Mouse (Mus musculus) adrenal gland, postnatal 14 days (tissue): ENCODE data around the gene Cel. TPM values are rescaled to one million over a fixed set of nuclear protein-coding genes. Genes with fewer than 3 reads are reported as not detected.

Experiments
- DNase-seq: peaks from one replicate; pipeline ENCODE4 v3.0.0; 2021; ENCODE audit warnings: mixed read lengths
- long read RNA-seq, 2 experiments: library from polyadenylated mRNA; stranded (forward); transcript quantifications; one replicate each; pipeline ENCODE4 v2.0.0; 2021
- total RNA-seq: library from RNA; stranded (reverse); gene quantifications from 2 replicates; pipeline ENCODE4 v1.2.3, GENCODE M21; 2021

The Cel gene
- total RNA-seq, result 0.15 TPM in 1 of 2 replicates, not detected in the other
- long read RNA-seq, experiment 1, result 0 reads
- long read RNA-seq, experiment 2, result 0 reads

DNA sequence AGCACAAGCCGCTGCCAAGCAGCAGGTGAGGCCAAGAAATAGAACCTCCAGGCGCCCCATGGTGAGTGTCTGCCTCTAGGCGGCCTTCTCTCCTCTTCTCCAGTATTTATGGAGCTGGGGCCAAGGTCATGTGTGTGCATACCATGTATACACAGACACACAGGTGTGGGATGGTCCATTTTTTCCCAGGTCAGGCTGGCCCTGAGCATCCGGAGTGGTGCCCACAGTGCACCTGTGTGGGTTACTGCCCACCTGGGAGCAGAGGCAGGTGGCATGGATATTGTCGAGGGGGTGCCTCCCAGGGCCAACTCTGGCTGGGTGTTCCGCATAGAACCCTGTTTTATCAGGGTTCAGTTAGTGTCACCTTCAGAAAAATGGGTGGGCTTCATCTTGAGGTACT lies at the start of gene Cel:
Gene Cel, minus strand, starts transcription at position 101 of the 400 bp plus-strand sequence.
- DNase-seq, result no peak

- DNase-seq, result no peak
These were observed 49.3 kb upstream of the Cel start for GRCm38 (mm10) chr2:28612436-28613063.

DNA sequence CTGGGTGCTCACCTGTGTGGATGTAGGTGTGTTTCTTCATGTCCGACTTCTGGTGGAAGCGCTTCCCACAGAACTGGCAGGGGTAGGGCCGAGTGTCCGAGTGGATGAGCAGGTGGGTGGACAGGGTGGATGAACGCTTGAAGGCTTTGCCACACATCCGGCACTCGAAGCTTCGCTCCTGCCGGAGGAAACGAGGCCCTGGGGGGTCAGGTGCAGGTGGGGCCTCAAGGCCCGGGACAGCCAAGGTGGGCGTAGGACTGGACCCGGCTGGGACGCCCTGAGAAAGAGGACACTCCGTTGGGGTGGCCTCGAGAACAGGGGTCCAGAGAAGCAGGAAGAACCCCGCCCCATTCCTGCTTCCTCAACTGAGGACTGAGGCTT lies 48.2 kb upstream of the Cel start:
- DNase-seq, result no peak

- no peak for DNase-seq
These were observed 47.7 kb upstream of the Cel start for GRCm38 (mm10) chr2:28610716-28611406.

GRCm38 (mm10) chr2:28609851-28610250 lies 46.6 kb upstream of the Cel start:
- DNase-seq, result no peak

DNA sequence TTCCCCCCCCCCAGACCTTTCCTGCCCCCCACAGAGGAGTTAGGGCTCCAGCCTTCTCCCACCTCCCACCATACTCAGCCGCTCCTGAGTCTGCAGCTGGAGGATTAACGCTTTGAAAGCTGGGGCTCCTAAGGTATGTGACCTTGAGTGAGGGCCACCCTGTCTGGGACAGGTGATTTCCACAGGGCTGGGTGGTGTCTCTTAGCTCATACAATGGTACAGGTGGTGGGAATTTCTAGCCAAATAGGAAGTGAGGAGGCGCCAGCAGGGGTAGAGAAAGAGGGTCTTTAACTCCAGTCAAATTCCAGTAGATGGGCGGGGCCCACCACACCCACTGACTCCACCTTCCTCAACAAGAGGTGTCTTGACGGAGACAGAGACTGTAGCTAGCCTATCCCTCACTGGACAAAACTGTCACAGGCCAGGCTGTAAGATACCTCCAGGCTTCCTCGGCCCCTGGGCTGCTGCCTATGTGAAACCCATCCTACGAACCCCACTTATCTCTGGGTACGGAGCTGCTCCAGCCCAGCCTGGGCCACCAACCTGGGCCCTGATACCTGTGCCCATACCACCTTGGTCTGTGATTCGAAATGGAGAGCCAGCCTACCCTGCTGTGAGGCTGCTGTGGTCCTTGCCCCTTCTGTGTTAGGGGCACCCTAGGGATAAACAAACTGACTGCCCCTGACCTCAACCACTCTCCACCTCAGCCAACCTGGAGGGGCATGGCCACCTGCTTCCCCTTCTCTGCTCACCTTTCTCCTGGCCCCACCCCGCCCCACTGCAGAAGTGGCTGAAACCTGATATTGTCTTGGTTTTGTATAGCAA lies 44.4 kb upstream of the Cel start:
- no peak for DNase-seq

DNA sequence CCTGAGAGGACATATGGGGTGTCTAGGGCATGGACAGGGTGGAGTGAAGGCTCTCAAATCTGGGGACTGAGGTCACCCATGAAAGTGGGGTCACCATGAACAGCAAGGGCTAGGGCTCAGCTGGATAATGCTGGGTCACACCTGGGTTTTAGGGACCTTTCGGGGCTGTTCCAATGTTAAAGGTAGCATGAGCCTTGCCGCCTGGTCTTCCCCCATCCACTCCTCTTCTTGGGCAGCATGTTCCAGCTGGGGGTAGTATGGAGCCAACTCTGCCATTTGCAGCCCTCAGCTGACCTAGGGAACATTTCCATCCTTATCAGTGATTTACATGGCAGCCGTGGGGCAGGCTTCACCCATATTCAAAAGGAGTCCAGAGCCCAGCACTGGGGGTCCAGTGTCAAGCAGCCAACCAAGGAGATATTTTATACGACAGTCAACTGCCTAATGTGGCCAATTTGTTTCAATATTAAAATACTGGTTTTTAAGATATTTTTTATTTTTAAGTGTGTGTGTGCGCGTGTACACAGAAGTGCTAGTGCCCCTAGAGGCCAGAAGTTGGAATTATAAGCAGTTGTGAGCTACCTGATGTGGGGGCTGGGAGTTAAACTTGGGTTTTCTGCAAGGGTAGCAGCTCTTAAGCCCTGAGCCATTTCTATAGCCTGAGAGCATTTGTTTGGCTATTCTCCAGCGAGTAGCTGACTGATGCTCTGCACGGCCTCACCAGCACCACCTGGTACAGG lies 43.6 kb upstream of the Cel start:
- DNase-seq, result no peak

DNA sequence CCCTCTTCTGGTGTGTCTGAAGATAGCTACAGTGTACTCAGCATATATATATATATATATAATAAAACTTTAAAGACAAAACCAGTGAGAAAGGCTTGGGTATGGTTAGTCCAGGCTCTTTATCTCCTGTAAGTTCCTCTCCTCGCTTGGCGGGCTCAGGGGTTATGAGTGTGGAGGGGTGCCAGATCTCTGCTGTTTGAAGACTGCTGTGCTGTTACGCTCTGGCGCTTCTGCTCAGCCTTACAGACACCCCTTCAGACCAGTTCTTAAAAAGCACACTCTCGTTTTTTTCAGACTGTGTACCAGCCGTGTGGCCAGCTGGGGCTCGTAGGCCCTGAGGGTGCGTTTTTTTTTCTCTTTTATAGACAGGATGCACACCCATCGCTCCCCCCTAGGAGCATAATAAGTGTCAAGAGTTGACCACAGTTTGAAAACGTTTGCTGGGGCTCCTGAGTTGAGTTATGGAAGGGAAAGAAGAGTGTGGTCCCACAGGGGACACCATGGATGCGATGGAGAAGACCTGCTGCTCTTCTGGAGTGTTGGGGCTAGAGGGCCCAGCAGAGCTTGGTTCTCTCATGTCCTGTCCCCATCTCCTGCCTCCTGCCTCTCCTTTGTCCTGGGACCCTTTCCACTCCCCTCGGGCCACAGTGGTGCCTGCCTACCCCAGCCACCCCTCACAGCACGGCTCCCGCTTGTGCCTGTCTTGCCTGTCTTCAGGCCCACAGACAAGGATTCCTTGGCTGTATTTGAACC lies 42.8 kb upstream of the Cel start:
- no peak for DNase-seq

DNA sequence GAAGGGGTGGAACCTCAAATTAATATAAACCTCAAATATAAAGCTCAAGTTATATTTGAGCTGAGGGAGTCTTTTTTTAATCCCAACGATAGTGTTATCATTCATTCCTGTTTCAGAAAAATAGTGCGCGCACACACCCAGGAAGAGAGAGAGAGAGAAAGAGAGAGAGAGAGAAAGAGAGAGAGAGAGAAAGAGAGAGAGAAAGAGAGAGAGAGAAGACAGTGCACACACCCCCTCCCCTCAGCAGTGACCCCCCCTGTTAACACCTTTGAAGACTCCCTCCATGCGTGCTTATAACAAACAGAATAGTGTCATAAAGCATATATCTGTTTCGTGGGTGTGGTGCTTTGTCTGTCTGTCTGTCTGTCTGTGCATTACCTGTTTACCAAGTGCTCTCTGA lies 40.3 kb upstream of the Cel start:
- DNase-seq, result no peak

DNA sequence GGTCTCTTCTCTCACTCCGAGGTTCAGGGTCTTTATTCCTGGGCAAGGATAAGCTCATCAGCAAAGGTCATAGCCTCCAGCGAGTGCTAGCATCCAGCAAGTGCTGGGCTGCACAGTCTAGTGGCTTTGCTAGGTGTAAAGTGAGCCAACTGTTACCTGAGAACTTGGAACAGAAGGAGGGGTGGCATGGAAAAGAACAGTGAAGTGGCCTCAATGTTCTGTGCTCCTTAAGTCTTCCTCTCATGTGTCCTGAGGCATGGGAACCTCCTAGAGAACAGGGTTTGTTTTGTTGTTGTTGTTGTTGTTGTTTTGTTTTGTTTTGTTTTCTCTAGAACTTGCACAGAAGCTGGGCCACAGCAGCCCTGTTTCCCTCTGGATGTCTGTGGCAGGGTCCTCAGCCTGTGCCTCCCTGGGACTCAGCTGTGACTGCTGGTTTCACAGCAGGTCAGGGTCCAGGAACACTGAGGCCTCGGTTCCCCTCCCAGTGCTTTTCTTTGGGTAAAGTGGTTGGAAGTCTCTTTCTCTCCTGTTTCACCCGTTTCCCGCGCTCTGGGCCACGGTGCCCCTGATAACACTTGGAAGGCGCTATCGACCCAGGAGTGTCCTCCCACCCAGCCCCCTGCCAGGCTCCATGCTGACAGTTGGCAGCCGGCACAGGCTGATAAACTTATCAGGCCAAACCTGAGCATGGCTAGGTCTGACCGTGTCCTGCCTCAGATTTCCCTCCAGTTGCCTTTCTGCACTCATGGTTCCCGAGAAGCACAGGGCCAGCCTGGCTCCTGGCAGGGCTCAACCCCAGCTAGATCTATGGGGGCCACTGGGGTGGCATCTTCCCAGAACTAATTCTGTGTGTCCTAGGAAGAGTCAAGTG lies 38.8 kb upstream of the Cel start:
- no peak for DNase-seq

GRCm38 (mm10) chr2:28599569-28599900 lies 36.3 kb upstream of the Cel start:
- no peak for DNase-seq

GRCm38 (mm10) chr2:28598692-28599568 lies 35.7 kb upstream of the Cel start:
- DNase-seq, result no peak

GRCm38 (mm10) chr2:28597733-28598547 lies 34.7 kb upstream of the Cel start:
- no peak for DNase-seq

DNA sequence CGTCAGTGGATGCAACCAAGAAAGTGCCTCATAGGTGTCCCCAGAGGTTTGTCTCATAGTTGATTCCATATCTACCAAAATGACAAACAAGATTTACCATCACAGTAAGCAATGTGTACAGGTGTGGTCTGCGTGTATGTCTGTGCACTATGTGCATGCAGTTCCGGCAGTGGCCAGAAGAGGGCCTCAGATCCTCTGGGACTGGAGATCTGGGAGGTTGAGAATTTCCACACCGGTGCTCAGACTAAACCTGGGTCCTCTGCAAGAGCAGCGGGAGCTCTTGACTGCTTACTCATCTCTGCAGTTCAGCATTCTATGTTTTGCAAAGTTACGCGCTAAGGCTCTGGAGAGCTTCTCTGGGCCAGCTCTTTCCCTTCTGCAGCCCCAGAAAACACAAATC lies 33.8 kb upstream of the Cel start:
- DNase-seq, result no peak

DNA sequence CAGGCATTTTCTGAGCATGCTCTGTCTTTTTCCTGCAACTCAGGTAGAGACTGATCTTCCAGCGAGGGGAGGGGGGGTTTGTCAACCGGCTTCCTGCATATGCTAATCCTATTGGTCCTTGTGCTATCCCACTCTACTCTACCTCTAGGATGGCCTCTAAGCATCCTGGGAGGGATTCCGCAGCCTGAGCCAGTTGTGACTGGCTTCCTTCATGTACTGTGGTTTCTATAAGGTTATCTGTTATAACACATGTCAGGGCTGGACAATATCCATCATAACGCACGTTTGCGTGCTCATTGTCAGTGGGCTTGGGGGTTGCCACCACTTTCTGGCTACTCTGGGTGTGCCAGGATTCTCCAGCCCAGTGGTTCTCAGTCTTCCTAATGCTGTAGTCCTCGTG lies 32.8 kb upstream of the Cel start:
- no peak for DNase-seq

DNA sequence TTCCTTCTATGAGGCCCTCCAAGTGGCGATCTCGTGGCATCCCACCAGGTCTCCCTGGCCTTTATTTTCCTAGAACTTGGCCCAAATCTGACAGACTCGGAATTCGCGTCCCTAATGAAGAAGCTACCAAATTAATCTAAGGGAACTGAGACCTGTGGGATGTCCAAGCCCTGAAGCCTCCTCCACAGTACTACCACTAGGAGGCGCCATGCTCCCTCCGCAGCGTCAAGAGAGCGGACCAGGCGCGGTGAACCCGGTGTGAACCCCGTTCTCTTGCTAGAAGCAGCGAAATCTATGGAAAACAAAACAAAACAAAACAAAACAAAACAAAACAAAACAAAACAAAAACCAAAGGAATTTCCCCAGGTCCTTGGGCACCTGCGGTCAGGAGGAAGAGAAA lies 29.6 kb upstream of the Cel start:
- DNase-seq, result peak; percentile 83

- no peak for DNase-seq
These were observed 28.3 kb upstream of the Cel start for GRCm38 (mm10) chr2:28591479-28591878.

- DNase-seq, result no peak
These were observed 25.4 kb upstream of the Cel start for GRCm38 (mm10) chr2:28588574-28588973.

- no peak for DNase-seq
These were observed 22.5 kb upstream of the Cel start for GRCm38 (mm10) chr2:28585730-28586129.
